Mouse (Mus musculus) G1E (cell line): ENCODE results near the gene Ndufc1.

Source experiments
- CTCF ChIP-seq: IDR thresholded peaks from 2 replicates; pipeline ENCODE4 v1.5.1; 2012; ENCODE audit warnings: low read depth, low read length, inconsistent platforms, mixed read lengths
- POLR2AphosphoS5 ChIP-seq: IDR thresholded peaks from 2 replicates; pipeline ENCODE4 v1.6.1; 2012; ENCODE audit warnings: low read depth, low read length, inconsistent platforms; ENCODE audit not compliant: insufficient replicate concordance

DNA sequence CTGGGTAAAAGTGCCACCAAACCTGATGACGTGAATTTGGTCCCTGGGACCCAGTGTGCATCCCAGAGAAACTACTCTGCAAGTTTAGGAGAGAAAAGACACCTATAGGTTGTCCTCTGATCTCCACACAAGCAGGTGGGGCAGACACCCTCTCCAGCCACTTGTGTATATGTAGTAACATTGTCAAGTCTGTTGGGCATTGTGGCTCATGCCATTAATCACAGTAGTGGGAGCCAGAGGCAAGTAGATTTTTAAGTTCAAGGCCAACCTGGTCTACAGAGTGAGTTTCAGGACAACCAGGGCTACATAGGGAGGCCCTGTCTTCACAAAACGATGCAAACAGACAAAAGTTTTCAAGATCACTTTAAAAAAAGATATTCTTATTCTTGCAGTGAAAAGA is 37.0 kb downstream of the Ndufc1 start:
- TF ChIP-seq CTCF (no peak), POLR2AphosphoS5 (no peak)
